Mouse (Mus musculus) spleen, adult 2 months (tissue): ENCODE measurements around the gene Cldn20. TPM values are rescaled to one million over a fixed set of nuclear protein-coding genes. Genes with fewer than 3 reads are reported as not detected.

Experiments used
- DNase-seq, 2 experiments: peaks; one replicate each; pipeline versions ENCODE4 v3.0.0 to v3.0.0-alpha.2; 2012 to 2021; ENCODE audit warnings: low spot score in 2 of 2, low read depth in 1 of 2
- H3K27ac ChIP-seq: fragments of 200-500 bp; 2 replicates; pipeline ENCODE4 v1.5.1; 2012; ENCODE audit warnings: low read length, inconsistent platforms; ENCODE audit not compliant: insufficient read depth
- H3K27me3 ChIP-seq: fragments of 200-500 bp; 2 replicates; pipeline ENCODE4 v1.6.1; 2012; ENCODE audit warnings: mild to moderate bottlenecking, moderate library complexity, low read length, inconsistent platforms; ENCODE audit not compliant: control insufficient read depth, insufficient read depth
- H3K36me3 ChIP-seq: fragments of 200-500 bp; 2 replicates; pipeline ENCODE4 v1.6.1; 2012; ENCODE audit warnings: mild to moderate bottlenecking, low read length, inconsistent platforms; ENCODE audit not compliant: control insufficient read depth, insufficient read depth
- H3K4me1 ChIP-seq: fragments of 200-500 bp; 2 replicates; pipeline ENCODE4 v1.6.1; 2011; ENCODE audit warnings: inconsistent platforms; ENCODE audit not compliant: control insufficient read depth, insufficient read depth, insufficient read length
- H3K4me3 ChIP-seq: fragments of 200-500 bp; 2 replicates; pipeline ENCODE4 v1.5.1; 2011; ENCODE audit warnings: mild to moderate bottlenecking, inconsistent platforms; ENCODE audit not compliant: insufficient read depth, insufficient read length; ENCODE audit errors: extremely low read depth
- CTCF ChIP-seq: fragments of 200-500 bp; IDR thresholded peaks from 2 replicates; pipeline ENCODE4 v1.5.1; 2011; ENCODE audit warnings: mild to moderate bottlenecking, inconsistent platforms; ENCODE audit not compliant: insufficient read depth, insufficient read length, insufficient replicate concordance; ENCODE audit errors: extremely low read depth
- POLR2A ChIP-seq: fragments of 200-500 bp; IDR thresholded peaks from 2 replicates; pipeline ENCODE4 v1.6.1; 2011; ENCODE audit warnings: low read depth, low read length, inconsistent platforms
- WGBS: fragments of 180-500 bp; shearing (Covaris S2); methylation state at CpG from one replicate; pipeline ENCODE4 v1.1.7; 2018; 5-methylcytosine and 5-hydroxymethylcytosine counted together
- polyA plus RNA-seq: library from polyadenylated mRNA; depleted of rRNA; stranded (reverse); fragments of >200 nt; gene quantifications from 2 replicates; pipeline ENCODE4 v1.2.3, GENCODE M21; 2012

The Cldn20 gene
- polyA plus RNA-seq, 1 experiment = not detected

- 91% methylated on average over 5 of the region's 5 CpGs for WGBS
- no peak for DNase-seq
- no peaks in the 10 kb centered on the region for H3K27me3 ChIP-seq
- no peak overlapping the region for H3K27ac ChIP-seq
- no peak overlapping the region for H3K4me3 ChIP-seq
- H3K36me3 ChIP-seq = peaks cover 3% of the 10 kb centered on the region
- H3K4me1 ChIP-seq = no peaks in the 10 kb centered on the region
- TF ChIP-seq POLR2A (no peak), CTCF (no peak)
Observed at GRCm38 (mm10) chr17:3520344-3520743, 12.0 kb upstream of the Cldn20 start.

- Histone ChIP-seq H3K4me1 (no peaks in the 10 kb centered on the region), H3K36me3 (no peaks in the 10 kb centered on the region), H3K27me3 (no peaks in the 10 kb centered on the region), H3K4me3 (no peak overlapping the region), H3K27ac (no peak overlapping the region)
- TF ChIP-seq CTCF (no peak), POLR2A (no peak)
- no peak for DNase-seq
- WGBS = 88% methylated on average over 6 of the region's 6 CpGs
Observed at GRCm38 (mm10) chr17:3527841-3528471, 4.4 kb upstream of the Cldn20 start.

DNA sequence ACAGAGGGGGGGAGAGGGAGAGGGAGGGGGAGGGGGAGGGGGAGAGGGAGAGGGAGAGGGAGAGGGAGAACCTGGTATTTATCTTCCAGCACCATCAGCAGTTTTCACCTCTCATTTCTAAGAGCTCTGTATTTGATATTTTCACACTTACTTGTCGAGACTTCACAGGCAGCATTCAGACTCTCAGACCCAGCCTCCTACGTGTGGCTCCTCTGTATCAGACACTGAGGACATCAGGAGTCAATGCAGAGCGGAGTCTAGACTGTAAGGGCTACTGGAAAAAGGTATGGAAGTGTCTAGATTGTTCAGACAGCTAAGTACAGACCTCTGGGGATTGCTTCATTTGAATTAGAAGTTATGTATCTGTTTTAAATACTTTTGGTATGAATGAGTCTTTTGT is 2.8 kb upstream of the Cldn20 start:
- Histone ChIP-seq H3K4me3 (no peak overlapping the region), H3K36me3 (no peaks in the 10 kb centered on the region), H3K27me3 (no peaks in the 10 kb centered on the region), H3K27ac (no peak overlapping the region), H3K4me1 (no peaks in the 10 kb centered on the region)
- 79% methylated on average over 3 of the region's 3 CpGs for WGBS
- DNase-seq = no peak
- TF ChIP-seq POLR2A (no peak), CTCF (no peak)

GRCm38 (mm10) chr17:3530549-3530948 is 1.8 kb upstream of the Cldn20 start:
- DNase-seq = no peak
- TF ChIP-seq CTCF = no peak
- TF ChIP-seq POLR2A = no peak
- Histone ChIP-seq H3K4me3 (no peak overlapping the region), H3K27me3 (no peaks in the 10 kb centered on the region), H3K27ac (no peak overlapping the region), H3K4me1 (no peaks in the 10 kb centered on the region), H3K36me3 (no peaks in the 10 kb centered on the region)
- 91% methylated on average over 7 of the region's 7 CpGs for WGBS

- Histone ChIP-seq H3K4me1 (no peaks in the 10 kb centered on the region), H3K27me3 (no peaks in the 10 kb centered on the region), H3K4me3 (no peak overlapping the region), H3K36me3 (no peaks in the 10 kb centered on the region), H3K27ac (no peak overlapping the region)
- TF ChIP-seq CTCF (no peak), POLR2A (no peak)
- 83% methylated on average over 1 of the region's 1 CpGs for WGBS
- DNase-seq = no peak
Observed at GRCm38 (mm10) chr17:3531641-3532040, 713 bp upstream of the Cldn20 start.

- Histone ChIP-seq H3K4me3 (no peak overlapping the region), H3K4me1 (no peaks in the 10 kb centered on the region), H3K27ac (no peak overlapping the region), H3K36me3 (no peaks in the 10 kb centered on the region), H3K27me3 (no peaks in the 10 kb centered on the region)
- no peak for DNase-seq
- no peak for TF ChIP-seq POLR2A
- TF ChIP-seq CTCF = no peak
- 39% methylated on average over 1 of the region's 1 CpGs for WGBS
Observed at GRCm38 (mm10) chr17:3533425-3533824, 1.1 kb downstream of the Cldn20 start.

- no peak for DNase-seq
- 86% methylated on average over 2 of the region's 2 CpGs for WGBS
- no peak for TF ChIP-seq POLR2A
- TF ChIP-seq CTCF = no peak
- H3K4me3 ChIP-seq = no peak overlapping the region
- no peak overlapping the region for H3K27ac ChIP-seq
- H3K4me1 ChIP-seq = no peaks in the 10 kb centered on the region
- H3K36me3 ChIP-seq = 0 out of 2 replicates have a peak, but pooled peaks cover 2% of the 10 kb centered on the region
- H3K27me3 ChIP-seq = no peaks in the 10 kb centered on the region
Observed at GRCm38 (mm10) chr17:3540304-3540703, 8.0 kb downstream of the Cldn20 start.
